Mouse (Mus musculus): ENCODE measurements around the gene Gm3020.
"Not testable (repeated sequence)": the region's sequence is repeated elsewhere in the genome, so short reads cannot be mapped to it uniquely, and the experiment has no call there.

The Gm3020 gene

DNA sequence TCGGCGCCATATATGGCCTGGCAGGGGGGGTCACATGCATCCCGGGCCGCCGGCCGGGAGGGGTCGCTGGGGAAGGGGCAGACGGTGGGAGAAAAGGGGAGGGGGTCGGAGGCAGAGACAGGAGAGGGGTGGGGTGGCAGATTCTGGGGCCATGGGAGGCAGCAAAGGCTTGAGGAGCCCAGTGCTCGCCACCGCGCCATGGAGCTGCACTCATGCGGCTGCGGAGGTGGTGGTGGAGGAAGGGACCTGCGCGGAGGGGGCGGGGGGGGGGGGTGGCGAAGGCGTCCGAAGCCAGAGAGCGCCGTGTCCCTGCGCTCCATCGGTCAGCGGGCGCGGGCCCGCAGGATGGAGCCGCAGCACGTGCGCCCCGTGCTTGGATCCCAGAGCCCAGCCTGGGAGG is at the start of gene Gm3020:
Gm3020 (plus strand) TSS at position 301 of the 400 bp plus-strand sequence.
- not testable (repeated sequence) for DNase-seq

DNA sequence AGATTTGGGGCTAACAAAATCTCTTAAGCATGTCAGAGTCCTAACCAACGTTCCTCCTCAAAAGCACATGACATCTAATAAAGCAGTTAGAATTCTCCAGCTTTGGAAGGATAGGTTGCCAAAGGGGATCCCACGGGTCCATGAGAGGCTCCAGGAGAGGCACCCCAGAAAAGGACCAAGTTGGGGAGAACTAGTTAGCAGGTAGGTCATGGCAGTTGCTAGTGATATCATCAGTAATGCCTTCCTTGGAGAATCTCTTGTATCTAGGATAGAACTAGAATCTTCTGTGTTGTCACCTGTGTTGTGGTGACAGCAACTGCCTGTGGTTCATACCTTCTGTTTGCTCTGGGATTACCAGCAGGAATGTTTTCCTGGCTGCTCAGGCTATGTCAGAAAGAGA is 17.6 kb upstream of the Gm3020 start, which contains the start of gene Gm3012:
Gm3012 (plus strand) TSS at position 301 of the 400 bp plus-strand sequence.
- DNase-seq, result not testable (repeated sequence)

DNA sequence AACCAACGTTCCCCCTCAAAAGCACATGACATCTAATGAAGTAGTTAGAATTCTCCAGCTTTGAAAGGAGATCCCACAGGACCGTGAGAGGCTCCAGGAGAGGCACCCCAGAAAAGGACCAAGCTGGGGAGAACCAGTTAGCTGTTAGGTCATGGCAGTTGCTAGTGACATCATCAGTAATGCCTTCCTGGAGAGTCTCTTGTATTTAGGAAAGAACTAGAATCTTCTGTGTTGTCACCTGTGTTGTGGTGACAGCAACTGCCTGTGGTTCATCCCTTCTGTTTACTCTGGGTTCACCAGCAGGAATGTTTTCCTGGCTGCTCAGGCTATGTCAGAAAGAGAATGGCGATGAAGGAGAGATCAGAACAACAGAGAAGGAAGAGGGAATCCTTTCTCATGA is 36.7 kb downstream of the Gm3020 start, which contains the start of gene Gm3043:
Gm3043 (plus strand) TSS at position 301 of the 400 bp plus-strand sequence.
- not testable (repeated sequence) for DNase-seq
